Mouse (Mus musculus) hindbrain, embryonic 12.5 days (tissue): ENCODE measurements around the gene M1ap. TPM values are rescaled to one million over a fixed set of nuclear protein-coding genes. Genes with fewer than 3 reads are reported as not detected.
A peak's percentile ranks its signal among the peaks of the same experiment; 100 is the strongest.

ENCODE experiments used
- ATAC-seq: fragments of 200-750 bp; cut with Nextera tagmentation; 2 replicates; pipeline ENCODE4 v1.8.0; 2017; ENCODE audit warnings: moderate TSS enrichment; ENCODE audit not compliant: low FRiP score
- H3K27ac ChIP-seq: fragments of 300-500 bp; sonication (generic); 2 replicates; pipeline ENCODE4 v1.5.1; 2016; ENCODE audit warnings: mild to moderate bottlenecking
- H3K27me3 ChIP-seq: fragments of 300-500 bp; sonication (generic); 2 replicates; pipeline ENCODE4 v1.6.1; 2016; ENCODE audit warnings: mild to moderate bottlenecking
- H3K36me3 ChIP-seq: fragments of 300-500 bp; sonication (generic); 2 replicates; pipeline ENCODE4 v1.6.1; 2016; ENCODE audit warnings: mild to moderate bottlenecking
- H3K4me1 ChIP-seq: fragments of 300-500 bp; sonication (generic); 2 replicates; pipeline ENCODE4 v1.6.1; 2016
- H3K4me2 ChIP-seq: fragments of 300-500 bp; sonication (generic); replicated peaks from 2 replicates; pipeline ENCODE4 v1.6.1; 2016; ENCODE audit warnings: mild to moderate bottlenecking
- H3K4me3 ChIP-seq: fragments of 300-500 bp; sonication (generic); 2 replicates; pipeline ENCODE4 v1.5.1; 2016; ENCODE audit warnings: mild to moderate bottlenecking
- H3K9ac ChIP-seq: fragments of 300-500 bp; sonication (generic); 2 replicates; pipeline ENCODE4 v1.6.1; 2016; ENCODE audit warnings: mild to moderate bottlenecking, moderate library complexity
- H3K9me3 ChIP-seq: fragments of 300-500 bp; sonication (generic); replicated peaks from 2 replicates; pipeline ENCODE4 v1.6.1; 2016; ENCODE audit warnings: mild to moderate bottlenecking
- WGBS: fragments of 180-500 bp; shearing (Covaris S2); methylation state at CpG from one replicate; pipeline ENCODE4 v1.1.7; 2016; 5-methylcytosine and 5-hydroxymethylcytosine counted together
- polyA plus RNA-seq: library from polyadenylated mRNA; unstranded; fragments of >200 nt; fragmentation: Nextera tagmentation; extraction: Ambion mirVana; gene quantifications from 2 replicates; pipeline ENCODE4 v1.2.1, GENCODE M21; 2016

M1ap gene
- polyA plus RNA-seq, 1 experiment from 2014 or later, result 1.1 TPM

DNA sequence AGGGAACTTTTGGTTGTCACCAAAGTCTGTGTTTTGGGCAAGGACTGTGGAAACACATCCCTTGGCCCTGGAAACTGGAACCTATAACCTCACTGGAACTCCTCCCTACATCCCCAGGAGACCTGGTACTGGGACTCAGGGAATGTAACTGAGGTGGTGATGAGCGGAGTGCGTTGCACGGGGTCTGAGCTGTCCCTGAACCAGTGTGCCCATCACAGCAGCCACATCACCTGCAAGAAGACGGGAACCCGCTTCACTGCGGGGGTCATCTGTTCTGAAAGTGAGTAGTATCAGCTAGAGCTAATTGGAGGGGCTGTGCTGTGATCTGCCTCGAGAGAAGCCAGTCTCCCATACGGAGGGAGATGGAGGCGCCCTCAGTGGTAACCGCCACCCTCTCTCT, 102.7 kb downstream of the M1ap start:
- no peak overlapping the region for H3K9ac ChIP-seq
- H3K27ac ChIP-seq, result no peak overlapping the region
- no peak overlapping the region for H3K4me2 ChIP-seq
- 77% methylated on average over 10 of the region's 10 CpGs for WGBS
- H3K36me3 ChIP-seq, result peaks cover 16% of the 10 kb centered on the region
- ATAC-seq, result no peak
- peaks cover 16% of the 10 kb centered on the region for H3K4me1 ChIP-seq
- H3K27me3 ChIP-seq, result no peaks in the 10 kb centered on the region
- no peaks in the 10 kb centered on the region for H3K9me3 ChIP-seq
- H3K4me3 ChIP-seq, result no peak overlapping the region

DNA sequence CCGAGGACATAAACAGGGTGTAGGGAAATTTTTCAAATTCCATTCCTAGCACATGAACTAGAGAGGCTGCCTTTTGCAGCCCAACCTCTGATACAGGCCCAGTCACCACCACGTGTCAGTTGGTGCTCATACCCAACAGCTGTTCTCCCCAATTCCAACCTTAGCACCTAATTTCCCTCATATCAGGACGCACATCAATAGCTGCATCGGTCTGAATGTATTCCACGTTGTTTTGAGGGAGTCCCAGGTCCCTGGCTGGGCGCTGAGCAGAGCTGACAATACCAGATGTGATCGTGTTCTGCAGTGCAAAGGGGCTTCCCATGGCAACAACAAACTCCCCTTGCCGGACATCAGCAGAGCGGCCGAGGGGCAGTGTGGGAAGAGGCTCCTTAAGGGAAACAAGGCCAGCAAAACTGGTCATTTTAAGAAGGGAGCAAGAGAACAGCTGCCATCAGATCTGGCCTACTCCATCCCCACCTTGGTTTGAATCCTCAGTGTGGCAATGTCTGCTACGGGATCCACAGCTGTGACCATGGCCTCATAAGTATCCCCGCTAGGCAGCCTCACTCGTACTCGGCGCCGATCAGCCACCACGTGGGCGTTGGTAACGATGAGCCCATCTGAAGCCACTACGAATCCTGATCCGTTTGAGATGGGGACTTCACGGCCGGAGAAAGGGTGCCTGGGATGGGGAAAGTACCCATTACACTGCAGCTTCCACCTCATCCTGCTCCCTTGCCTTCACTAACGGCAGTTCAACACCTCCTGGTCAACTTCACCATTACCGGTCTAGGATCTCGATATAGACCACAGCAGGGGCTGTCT, 106.6 kb downstream of the M1ap start:
- peak overlapping the region; percentile 72 for H3K4me2 ChIP-seq
- H3K27ac ChIP-seq, result peak overlapping the region; percentile 88

DNA sequence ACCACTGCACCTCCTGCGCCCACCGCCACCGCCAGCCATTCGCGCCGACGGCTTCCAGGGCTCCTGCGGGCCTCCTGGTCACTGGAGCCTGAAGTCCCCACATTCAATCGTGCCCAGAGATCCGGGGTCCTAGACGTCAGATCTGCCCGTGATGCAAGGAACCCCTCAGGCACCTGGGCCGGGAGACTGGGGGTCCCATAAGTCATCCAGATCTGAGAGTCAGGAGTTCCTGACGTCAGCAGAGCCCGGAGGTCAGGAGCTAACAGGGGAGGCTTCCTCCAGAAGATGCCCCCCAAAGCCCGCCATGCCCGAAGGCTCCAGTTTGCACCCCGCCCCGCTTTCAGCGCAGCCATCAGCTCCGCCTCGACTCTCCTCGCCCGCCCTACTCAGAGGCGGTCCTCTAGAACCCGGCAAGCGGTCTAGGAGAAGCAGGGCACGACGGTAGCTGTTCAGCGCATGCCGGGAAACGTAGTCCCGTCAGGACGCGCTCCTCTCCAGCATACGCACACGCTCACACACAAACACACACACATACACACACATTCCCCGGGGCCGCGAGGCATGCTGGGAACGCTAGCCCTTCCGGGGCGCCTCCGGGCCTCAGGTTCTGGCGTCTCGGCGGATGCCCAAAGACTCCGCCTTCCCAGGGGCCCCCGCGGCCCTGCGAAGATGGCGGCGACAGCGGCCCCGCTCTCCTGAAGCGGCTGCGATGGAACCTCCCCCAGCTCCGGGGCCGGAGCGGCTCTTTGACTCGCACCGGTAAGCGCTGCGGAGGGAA, 107.6 kb downstream of the M1ap start, which contains the start of gene Aup1:
Gene Aup1 (plus strand): TSS at position 448 of the 778 bp plus-strand sequence.
- Histone ChIP-seq H3K36me3 (peaks cover 28% of the 10 kb centered on the region), H3K9me3 (no peaks in the 10 kb centered on the region), H3K4me1 (peaks cover 28% of the 10 kb centered on the region), H3K9ac (peak within 1 kb of the TSS; percentile 88), H3K27me3 (no peaks in the 10 kb centered on the region), H3K4me2 (peak within 1 kb of the TSS; percentile 72), H3K4me3 (peak within 1 kb of the TSS; percentile 98), H3K27ac (peak within 1 kb of the TSS; percentile 88)
- WGBS, result 0% methylated on average over 64 of the region's 64 CpGs
- ATAC-seq, result peak; percentile 97

More for the DNA sequence above, 106.6 kb downstream of the M1ap start:
- Histone ChIP-seq H3K4me1 (peaks cover 28% of the 10 kb centered on the region), H3K9me3 (no peaks in the 10 kb centered on the region), H3K36me3 (peaks cover 28% of the 10 kb centered on the region), H3K27me3 (no peaks in the 10 kb centered on the region), H3K4me3 (peak overlapping the region; percentile 98), H3K9ac (peak overlapping the region; percentile 88)
- ATAC-seq, result peak; percentile 15
- WGBS, result 3% methylated on average over 26 of the region's 26 CpGs

DNA sequence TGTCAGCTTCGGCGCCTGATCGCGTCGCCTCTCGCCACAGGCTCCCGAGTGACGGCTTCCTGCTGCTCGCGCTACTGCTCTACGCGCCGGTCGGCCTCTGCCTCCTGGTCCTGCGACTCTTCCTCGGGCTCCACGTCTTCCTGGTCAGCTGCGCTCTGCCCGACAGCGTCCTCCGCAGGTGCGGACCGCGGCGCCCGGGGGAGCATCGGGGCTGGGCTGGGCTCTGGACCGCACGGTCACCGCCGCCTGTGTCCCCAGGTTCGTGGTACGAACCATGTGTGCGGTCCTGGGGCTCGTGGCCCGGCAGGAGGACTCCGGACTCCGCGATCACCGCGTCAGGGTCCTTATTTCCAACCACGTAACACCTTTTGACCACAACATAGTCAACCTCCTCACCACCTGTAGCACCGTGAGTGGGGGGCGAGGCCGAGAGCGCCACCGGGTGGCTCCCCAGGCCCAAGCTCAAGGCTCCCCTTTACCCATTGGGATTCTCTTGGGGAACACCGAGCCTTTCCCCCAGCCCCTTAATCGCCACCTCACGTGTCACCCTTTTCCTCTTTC, 108.2 kb downstream of the M1ap start, which contains the start of gene Htra2:
Gene Htra2 (minus strand): TSS at position 403 of the 561 bp plus-strand sequence.
- H3K4me2 ChIP-seq, result peak within 1 kb of the TSS; percentile 72
- peak within 1 kb of the TSS; percentile 88 for H3K27ac ChIP-seq
- under 1% methylated on average over 50 of the region's 50 CpGs for WGBS
- peak; percentile 2; the same call in 1 of the 2 replicates for ATAC-seq
- H3K36me3 ChIP-seq, result peaks cover 28% of the 10 kb centered on the region
- no peaks in the 10 kb centered on the region for H3K27me3 ChIP-seq
- H3K4me1 ChIP-seq, result peaks cover 28% of the 10 kb centered on the region
- H3K9ac ChIP-seq, result peak within 1 kb of the TSS; percentile 88
- no peaks in the 10 kb centered on the region for H3K9me3 ChIP-seq
- H3K4me3 ChIP-seq, result peak within 1 kb of the TSS; percentile 98

DNA sequence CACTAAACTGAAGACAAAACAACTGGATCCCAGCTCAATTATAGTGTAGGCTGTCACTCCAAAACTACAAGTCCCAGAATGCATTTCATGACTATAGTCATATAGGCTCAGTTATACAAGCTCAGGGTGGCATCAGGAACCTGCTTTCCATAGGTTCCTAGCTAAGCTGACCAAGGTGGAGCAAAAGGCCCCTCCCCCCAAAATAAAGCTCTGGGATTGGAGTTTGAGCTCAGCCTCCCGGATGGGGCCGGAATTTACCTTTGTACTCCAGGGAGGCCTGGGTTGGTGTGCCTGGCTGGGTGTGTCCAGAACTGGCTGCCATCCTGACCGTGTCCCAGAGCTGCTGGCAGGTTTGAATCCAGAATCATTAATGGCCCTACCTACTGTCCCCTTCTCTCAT, 111.1 kb downstream of the M1ap start, which contains the start of gene Dqx1:
Gene Dqx1 (plus strand): TSS at position 55 of the 400 bp plus-strand sequence.
- Histone ChIP-seq H3K27ac (no peak within 1 kb of the TSS), H3K4me2 (no peak within 1 kb of the TSS), H3K9ac (no peak within 1 kb of the TSS), H3K36me3 (peaks cover 12% of the 10 kb centered on the region), H3K27me3 (peaks cover 22% of the 10 kb centered on the region), H3K4me1 (peaks cover 22% of the 10 kb centered on the region), H3K9me3 (no peaks in the 10 kb centered on the region), H3K4me3 (no peak within 1 kb of the TSS)
- ATAC-seq, result no peak
- WGBS, result 61% methylated on average over 3 of the region's 3 CpGs

DNA sequence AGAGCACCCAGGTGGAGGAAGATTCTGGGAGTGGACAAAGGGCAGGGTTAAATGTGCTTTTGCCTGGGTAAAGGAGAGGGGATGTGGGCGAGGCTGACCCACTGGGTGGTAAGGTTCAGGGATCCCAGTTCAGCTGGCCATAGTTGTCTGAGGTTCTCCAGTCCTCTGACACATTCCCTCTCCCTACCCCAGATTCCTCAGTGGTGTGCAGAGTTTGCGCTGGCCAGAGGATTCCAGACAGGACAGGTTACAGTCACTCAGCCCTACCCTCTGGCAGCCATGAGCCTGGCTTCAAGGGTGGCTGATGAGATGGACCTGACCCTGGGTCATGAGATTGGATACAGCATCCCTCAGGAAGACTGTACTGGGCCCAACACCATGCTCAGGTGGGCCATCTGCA, 112.0 kb downstream of the M1ap start:
- Histone ChIP-seq H3K4me2 (no peak overlapping the region), H3K27me3 (peaks cover 31% of the 10 kb centered on the region), H3K27ac (no peak overlapping the region), H3K36me3 (peaks cover 12% of the 10 kb centered on the region), H3K4me3 (no peak overlapping the region), H3K9ac (no peak overlapping the region), H3K9me3 (no peaks in the 10 kb centered on the region), H3K4me1 (peaks cover 13% of the 10 kb centered on the region)
- 88% methylated on average over 2 of the region's 2 CpGs for WGBS
- no peak for ATAC-seq

DNA sequence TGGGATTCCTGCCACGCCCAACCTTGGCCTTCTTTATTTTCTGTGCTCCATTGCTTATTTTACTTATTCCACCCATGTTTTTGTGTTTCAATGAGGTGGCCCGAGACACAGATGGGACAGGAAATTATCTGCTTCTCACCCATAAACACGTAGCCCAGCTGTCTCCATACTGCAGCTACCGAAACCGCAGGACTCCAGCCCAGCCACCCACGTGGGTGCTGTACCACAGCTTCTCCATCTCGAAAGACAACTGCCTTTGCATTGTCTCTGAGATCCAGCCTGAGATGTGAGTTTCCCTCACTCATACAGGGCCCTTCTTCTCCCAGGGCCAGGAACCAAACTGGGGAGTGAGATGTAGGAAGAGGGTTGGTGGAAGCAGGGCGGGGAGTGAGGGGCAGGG, 119.3 kb downstream of the M1ap start:
- Histone ChIP-seq H3K36me3 (no peaks in the 10 kb centered on the region), H3K4me1 (peaks cover 14% of the 10 kb centered on the region)
- WGBS, result 46% methylated on average over 8 of the region's 8 CpGs

DNA sequence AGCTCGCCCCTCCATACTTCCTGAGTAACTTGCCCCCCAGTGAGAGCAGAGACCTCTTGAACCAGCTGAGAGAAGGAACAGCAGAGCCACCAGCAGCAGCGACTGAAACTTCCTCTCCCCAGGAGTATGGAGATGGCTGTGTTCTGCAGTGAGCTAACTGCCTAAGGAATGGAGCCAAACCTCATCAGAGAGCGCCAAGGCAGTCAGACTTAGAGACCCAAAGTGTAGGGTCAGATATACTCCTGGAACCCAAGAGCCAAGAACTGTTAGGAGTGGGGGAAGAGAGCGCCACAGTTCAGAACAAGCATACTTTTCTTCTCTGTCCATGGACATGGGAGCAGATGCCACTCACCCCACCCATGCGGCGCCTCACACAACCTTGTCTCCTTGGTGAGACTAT, 119.7 kb downstream of the M1ap start:
- H3K4me1 ChIP-seq, result peaks cover 19% of the 10 kb centered on the region
- H3K27me3 ChIP-seq, result peaks cover 99% of the 10 kb centered on the region
- H3K9me3 ChIP-seq, result no peaks in the 10 kb centered on the region
- H3K4me3 ChIP-seq, result no peak overlapping the region
- H3K4me2 ChIP-seq, result no peak overlapping the region
- no peaks in the 10 kb centered on the region for H3K36me3 ChIP-seq
- H3K9ac ChIP-seq, result no peak overlapping the region
- H3K27ac ChIP-seq, result no peak overlapping the region
- no peak for ATAC-seq
- WGBS, result 19% methylated on average over 6 of the region's 6 CpGs

More for the DNA sequence above, 119.3 kb downstream of the M1ap start:
- Histone ChIP-seq H3K27ac (no peak overlapping the region), H3K9me3 (no peaks in the 10 kb centered on the region), H3K4me2 (no peak overlapping the region), H3K9ac (no peak overlapping the region), H3K27me3 (peaks cover 99% of the 10 kb centered on the region), H3K4me3 (no peak overlapping the region)
- ATAC-seq, result no peak

DNA sequence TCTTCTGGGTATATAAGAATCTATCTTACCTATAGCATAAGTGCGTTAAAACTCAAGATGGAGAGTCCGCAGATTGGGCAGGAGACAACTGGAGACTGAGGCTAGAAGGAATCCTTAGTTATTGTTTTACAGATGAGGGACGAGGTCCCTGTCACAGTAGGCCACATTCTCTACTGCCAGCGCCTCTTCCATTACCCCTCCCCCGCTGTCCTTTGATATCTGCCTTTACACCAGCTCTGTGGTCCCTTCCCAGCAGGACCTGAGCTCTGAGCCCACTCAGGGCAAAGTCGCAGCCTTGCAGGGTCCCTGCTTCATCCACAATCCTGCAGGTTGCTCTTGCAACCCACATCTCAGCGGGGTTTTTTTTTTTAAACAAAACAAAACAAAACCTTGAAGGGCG, 121.5 kb downstream of the M1ap start:
- WGBS, result 3% methylated on average over 8 of the region's 8 CpGs
- Histone ChIP-seq H3K27ac (no peak overlapping the region), H3K36me3 (no peaks in the 10 kb centered on the region), H3K27me3 (peaks cover 99% of the 10 kb centered on the region), H3K9ac (no peak overlapping the region), H3K4me3 (0 out of 2 replicates have a peak overlapping the region, but pooled peaks have one; percentile 23), H3K9me3 (no peaks in the 10 kb centered on the region), H3K4me2 (no peak overlapping the region), H3K4me1 (peaks cover 19% of the 10 kb centered on the region)
- ATAC-seq, result no peak

DNA sequence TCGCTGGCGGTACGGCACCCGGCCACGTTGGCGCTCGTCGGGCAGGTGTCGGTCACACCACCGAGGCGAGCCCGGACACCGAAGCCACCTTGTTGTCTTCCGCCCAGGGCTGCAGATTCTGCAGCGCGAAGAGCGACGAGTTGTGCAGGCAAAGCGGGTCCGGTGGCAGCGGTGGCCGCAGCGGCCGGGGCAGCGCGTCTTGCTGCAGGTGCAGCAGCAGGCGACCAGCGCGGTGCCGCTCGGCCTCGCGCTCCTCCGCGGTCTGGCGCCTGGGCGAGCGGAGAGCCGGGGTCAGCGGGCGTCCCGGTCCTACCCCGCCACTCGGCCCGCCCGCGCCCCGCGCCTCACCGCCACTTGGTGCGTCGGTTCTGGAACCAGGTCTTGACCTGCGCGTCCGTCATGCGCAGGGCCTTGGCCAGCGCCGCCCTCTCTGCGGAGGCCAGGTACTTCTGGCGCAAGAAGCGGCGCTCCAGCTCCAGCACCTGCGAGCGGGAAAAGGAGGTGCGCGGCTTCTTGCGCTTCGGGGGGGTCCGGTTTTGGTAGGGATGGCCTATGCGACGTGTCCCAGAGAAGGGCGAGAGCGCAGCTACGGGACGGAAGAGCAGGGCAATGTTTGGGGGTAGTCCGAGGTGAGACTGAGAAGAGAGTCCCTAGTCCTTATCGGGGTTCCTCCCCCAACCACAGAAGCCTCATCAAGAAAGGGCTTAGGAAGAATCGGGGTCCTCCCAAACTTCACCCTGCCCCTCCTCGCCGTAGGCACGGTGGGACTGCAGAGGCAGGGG, 122.2 kb downstream of the M1ap start:
- Histone ChIP-seq H3K9me3 (no peaks in the 10 kb centered on the region), H3K4me1 (peaks cover 19% of the 10 kb centered on the region), H3K9ac (no peak overlapping the region), H3K36me3 (no peaks in the 10 kb centered on the region), H3K4me2 (peak overlapping the region; percentile 21), H3K27ac (no peak overlapping the region), H3K27me3 (peaks cover 99% of the 10 kb centered on the region), H3K4me3 (peak overlapping the region; percentile 23)
- 1% methylated on average over 72 of the region's 81 CpGs for WGBS
- ATAC-seq, result no peak

DNA sequence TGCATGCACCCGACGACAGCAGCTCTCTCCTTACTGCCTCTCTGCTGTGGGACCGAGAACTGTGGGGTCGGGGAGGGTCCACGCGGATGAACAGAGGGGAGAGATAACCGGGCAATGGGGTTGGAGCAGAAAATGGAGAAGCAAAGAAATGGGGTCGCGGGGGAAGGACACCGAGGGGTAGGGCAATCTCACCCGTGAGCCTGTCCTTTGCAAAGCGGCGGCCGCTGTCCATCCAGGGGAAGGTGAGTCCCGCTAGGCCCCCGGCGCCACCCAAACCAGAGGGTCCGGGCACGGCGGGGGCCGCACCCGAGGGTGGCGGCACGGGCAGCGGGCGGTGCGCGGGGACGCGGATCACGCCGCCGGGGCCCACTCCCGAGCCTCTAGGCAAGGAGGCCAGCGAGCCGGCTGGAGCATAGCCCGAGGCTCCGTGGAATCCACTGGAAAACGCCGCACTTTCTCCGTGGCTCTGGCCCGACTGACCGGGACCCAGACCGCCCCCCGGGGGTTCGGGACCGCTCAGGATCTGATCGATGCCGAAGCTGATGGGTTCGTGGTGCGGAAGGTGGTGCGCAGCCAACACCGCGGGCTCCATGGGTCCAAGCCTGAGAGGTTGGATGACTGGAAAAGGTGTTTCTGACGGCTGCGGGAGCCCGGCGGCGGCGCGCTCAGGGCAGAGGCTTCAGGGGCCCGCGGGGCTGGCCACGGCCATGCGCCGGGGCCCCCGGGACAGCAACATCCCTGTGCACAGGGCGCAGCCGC, 123.0 kb downstream of the M1ap start:
- no peak overlapping the region for H3K9ac ChIP-seq
- 2% methylated on average over 69 of the region's 69 CpGs for WGBS
- ATAC-seq, result no peak

More for the DNA sequence above, 123.0 kb downstream of the M1ap start:
- H3K9me3 ChIP-seq, result no peaks in the 10 kb centered on the region
- no peaks in the 10 kb centered on the region for H3K36me3 ChIP-seq
- peak overlapping the region; percentile 23 for H3K4me3 ChIP-seq
- H3K4me1 ChIP-seq, result peaks cover 19% of the 10 kb centered on the region
- H3K4me2 ChIP-seq, result peak overlapping the region; percentile 28; the same call in 1 of the 2 replicates
- H3K27ac ChIP-seq, result no peak overlapping the region
- peaks cover 99% of the 10 kb centered on the region for H3K27me3 ChIP-seq
